Mouse (Mus musculus): Measurements from ENCODE around the gene E130114P18Rik. TPM values are rescaled to one million over a fixed set of nuclear protein-coding genes. Genes with fewer than 3 reads are reported as not detected.

E130114P18Rik gene
- total RNA-seq, 2 experiments from 2014 or later, result 1.4 TPM

DNA sequence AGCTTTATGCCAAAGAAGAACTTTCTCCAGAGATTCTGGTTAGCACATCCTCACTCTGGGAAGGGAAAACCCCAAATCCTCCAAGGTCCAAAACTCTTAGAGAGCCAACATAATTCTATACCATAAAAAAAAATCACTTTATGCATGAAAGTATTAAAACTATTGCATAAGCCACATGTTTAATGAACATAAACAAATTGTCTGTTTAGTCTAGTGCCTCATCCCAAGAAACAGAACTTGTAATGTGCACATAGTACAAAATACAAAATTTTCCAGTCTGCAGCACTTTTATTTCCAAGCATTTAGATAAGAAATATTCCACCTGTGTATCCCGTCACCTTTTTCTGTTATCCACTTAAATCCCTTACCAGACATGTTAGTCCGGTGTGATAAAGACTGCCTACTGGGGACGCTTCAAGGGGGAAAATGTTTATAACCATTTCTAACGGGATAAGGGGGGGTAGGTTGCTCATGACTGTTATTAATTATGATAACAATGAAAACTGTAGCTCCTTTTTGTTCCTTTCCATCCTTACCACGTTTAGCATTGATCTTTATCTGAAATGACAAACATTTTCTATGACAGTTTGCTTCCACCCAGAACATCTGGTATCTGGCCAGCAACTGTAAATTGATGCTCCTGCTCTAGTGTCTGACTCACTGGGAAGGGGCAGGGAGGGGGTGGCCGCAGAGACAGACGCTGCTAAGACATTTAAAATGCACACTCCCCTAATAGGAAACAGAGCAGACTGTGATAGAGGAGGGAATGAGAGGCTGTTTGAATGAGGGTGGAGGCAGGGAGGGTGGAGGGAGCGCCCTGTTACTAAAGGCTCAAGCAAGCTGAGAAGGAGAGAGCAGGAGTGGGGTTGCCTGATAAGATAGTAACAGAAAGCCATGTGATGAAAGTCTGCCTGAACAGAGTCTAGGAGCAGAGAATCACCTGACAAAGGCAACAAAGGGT, 176.7 kb downstream of the E130114P18Rik start:
- DNase-seq, result no peak

- DNase-seq, result no peak
Measured at GRCm38 (mm10) chr4:97597443-97597842, 180.4 kb downstream of the E130114P18Rik start.

- no peak for DNase-seq
Measured at GRCm38 (mm10) chr4:97596348-97596747, 181.5 kb downstream of the E130114P18Rik start.

DNA sequence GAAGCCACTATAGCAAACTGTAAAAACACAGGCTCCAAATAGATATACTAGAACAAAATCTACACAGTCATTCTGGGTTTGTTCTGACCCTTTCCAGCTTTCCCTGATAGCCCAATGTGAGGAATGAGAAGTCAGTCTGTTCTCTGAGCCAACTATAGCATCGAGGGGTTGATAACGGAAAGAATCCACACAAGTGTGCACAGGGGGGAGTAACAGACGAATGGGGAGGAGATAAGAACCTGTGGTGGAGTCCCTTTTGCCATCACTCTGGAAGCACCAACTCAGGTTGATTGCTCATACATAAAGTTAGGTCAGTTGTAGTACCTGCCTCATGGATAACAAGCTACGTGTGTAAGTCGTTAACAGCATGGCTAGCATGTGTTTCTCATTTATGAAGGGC, 184.0 kb downstream of the E130114P18Rik start:
- no peak for DNase-seq

- no peak for DNase-seq
Measured at GRCm38 (mm10) chr4:97589790-97590189, 188.1 kb downstream of the E130114P18Rik start.

DNA sequence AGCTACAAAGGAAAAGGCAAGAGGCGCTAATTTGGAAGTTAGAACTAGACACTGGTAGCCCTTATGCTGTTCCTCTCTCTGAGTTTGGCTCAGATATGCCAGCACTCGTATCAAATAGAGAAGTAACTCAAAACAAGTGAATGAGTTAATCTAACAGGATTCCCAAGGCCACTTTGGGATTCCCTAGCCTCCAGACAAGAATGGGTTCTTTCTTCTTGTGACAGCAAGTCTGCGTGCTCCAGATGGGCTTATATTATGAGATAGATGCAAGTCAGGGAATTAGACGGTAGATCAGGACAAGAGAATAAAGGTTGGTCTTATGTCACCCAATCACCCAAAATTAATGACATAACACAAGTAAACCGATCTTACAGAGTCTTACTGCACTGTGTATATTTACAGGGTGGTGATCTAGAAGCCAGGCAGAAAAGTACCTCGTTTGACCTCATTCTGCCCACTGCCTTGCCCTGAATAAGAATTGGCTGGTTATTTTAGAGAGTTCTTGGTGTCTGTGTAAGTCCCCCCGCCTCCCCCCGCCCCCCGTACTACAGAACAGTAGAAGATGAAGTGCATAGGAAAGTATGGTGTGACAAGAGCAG, 190.4 kb downstream of the E130114P18Rik start:
- DNase-seq, result no peak

GRCm38 (mm10) chr4:97585170-97585569, 192.7 kb downstream of the E130114P18Rik start:
- no peak for DNase-seq

DNA sequence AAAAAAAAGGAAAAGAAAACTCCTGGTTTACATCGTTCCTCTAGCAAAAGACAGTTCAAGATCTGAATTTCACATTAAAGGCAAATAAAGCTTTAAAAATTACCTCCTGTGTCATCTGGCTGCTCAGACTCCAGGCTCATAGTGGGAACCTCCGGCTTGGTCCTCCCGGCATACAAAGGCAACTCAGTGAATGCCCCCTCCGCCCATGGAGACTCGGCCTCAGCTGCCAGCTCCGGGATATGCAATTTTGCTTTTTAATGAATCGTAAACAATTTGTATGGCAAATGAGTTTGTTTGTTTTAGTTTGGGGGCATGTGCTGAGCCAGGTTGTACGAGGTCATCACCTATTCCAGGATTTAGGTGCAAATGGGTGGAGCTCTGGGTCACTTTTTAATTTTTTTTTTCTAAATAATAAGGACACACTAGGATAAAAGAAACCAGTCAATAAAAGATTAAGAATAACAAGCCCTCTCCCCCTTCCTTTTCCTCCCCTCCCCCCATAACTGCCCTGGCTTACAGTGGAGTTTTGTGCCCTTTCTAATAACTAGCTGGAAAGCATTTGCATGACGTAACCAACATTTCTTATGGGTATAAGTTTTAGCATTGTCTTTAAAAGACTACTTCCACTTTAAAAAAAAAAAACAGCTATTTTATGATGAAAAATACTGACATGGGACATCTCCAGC, 193.3 kb downstream of the E130114P18Rik start:
- no peak for DNase-seq

DNA sequence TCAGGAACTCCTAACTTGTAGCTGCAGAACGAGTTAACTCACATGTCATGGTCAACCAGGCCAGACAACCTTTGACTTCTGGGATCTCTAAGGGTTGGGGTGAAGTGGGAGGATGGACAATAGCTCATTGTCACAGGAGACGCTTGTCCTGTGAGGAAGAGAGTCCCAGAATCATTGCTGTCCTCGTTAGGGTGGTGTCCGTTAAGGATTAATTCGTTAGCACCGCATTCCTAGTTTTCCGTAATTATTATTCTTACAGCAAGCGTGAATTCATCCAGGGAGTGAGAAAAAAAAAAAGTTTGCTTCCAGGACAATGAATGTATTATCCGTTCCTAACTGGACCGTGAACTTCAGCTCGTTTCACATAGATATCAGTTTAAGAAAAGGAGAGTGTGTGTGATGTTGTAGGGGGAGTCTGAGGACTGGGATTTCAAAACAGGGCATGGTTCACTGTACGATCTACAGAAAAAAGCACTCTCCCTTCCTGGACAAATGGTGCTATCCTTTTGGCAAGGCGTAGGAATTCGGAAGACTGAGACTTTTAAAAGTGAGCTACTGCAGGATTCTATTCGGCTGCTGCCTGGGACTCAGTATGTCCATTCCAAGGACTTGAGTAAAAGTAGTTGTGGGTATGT, 195.0 kb downstream of the E130114P18Rik start:
- no peak for DNase-seq

- no peak for DNase-seq
Measured at GRCm38 (mm10) chr4:97582064-97582415, 195.8 kb downstream of the E130114P18Rik start.

GRCm38 (mm10) chr4:97581314-97582063, 196.4 kb downstream of the E130114P18Rik start:
- DNase-seq, result no peak

DNA sequence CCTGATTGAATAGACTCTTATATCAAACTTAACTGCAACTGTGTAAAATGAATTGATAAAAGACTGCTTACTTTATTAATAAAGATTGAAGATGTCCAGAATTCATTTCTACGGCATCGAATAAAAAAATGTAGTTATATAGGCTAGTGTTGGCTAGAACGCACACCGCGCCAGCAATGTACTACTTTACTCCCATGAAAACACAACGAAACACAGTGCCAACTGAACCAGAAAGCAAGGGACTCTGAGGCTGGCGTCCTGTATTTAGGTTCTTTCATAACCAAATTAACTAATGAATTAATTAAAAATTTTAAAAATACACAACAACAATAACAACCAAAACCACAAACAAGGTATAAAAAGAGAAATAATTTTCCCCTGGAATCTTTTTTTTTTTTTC, 197.0 kb downstream of the E130114P18Rik start:
- no peak for DNase-seq

DNA sequence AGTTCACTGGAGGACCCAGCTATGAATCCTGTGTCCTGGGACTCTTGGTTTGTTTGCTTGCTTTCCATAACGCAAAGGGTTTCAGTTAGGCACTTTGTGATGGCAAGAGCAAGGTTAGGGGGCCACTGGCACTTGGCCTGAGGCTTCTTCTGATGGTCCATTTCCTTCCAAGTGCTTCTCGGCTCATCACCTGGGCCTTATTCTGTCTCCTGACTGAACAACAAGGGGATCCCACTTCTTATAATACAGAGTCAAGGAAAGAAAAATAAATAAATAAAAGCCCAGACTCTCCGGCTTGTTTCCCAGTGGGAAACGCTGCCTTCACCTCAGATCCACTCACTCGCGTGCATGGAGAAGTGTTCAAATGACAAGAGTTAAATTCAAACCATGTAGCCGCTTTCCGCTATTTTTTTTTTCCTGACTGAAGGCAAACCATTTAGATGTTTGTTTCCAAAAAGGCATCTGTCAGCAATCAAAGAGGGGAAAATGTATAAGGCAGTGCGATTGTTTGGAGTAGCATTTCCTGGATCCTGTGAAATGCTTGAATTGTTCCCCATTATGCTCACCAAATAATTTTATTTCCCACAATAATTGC, 199.2 kb downstream of the E130114P18Rik start:
- no peak for DNase-seq

- no peak for DNase-seq
Measured at GRCm38 (mm10) chr4:97577431-97577830, 200.4 kb downstream of the E130114P18Rik start.

GRCm38 (mm10) chr4:97575447-97575846, 202.4 kb downstream of the E130114P18Rik start:
- DNase-seq, result peak; percentile 29

DNA sequence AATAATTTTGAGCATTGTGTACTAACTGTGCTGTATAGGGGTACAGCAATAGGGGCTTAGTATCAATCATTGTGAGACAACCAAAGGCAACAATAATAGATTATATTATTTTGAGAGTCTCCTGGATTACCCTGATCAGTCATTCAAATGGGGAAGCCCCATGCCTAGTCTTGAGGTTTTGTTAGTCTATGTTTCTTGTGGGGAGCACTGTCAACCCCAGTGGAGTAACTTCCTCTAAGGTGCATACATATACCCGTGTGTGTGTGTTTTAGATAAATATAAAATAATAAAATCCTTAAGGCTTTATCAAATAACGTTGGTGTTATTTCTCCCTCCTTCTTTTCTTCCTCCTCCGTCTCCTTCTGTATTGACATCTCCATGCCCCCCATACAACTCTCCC, 208.6 kb downstream of the E130114P18Rik start:
- no peak for DNase-seq

GRCm38 (mm10) chr4:97564656-97565055, 213.2 kb downstream of the E130114P18Rik start:
- DNase-seq, result no peak

DNA sequence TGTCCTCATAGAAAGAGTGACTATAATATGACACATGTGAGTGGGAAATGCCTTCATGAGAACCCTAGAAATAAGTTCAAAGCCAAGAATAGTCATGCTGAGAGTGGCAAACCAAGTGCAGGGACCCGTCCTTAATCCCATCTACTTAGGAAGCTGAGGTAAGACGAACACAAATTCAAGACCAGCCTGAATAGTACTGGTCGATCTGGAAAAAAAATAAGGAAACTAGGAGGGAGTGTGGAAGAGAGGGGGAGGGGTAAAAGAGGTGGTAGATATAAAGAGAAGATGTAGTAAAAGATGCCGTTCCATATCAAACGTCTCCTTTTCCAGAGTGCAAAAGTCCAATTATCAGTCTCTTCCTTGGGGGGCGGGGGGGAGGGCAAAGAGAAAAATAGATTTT, 213.7 kb downstream of the E130114P18Rik start:
- DNase-seq, result no peak

DNA sequence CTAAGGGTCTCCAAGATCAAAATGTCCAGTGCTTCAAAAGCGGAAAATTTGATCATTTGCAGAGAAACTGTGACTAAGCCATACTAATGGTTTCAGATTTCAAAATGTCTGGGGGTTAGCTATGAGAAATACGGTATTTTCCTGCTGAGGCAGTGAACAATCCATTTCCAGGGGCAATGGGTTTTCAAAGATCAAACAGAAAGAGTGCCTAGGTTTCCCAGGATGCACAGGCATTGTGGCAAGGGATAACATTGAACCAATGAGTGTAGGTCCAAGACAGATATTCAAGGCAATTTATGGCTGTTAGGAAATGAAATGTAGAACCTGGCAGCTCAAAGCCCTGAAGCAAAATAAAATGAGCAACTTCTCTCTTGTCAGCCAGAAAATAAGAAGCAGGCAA, 220.3 kb downstream of the E130114P18Rik start:
- DNase-seq, result no peak

DNA sequence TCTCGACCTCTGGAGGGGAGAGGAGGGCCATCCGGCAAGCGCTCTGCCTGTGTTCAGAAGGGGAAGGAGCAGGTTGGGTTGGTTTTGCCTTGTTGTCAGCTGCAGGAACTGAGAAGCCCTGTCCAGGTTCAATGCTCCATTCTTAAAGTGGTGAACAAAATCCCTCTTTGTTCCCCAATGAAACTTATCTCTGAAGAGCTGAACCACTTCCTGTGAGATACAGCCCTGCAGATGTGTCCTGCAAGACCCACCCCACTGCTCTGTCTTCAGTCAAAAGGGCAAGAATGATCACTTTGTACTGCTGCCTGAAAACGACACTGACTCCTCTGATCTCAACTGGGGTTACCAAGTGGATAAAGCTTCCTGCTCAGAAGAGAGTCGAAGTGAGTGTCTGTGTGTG, 233.9 kb downstream of the E130114P18Rik start:
- no peak for DNase-seq

DNA sequence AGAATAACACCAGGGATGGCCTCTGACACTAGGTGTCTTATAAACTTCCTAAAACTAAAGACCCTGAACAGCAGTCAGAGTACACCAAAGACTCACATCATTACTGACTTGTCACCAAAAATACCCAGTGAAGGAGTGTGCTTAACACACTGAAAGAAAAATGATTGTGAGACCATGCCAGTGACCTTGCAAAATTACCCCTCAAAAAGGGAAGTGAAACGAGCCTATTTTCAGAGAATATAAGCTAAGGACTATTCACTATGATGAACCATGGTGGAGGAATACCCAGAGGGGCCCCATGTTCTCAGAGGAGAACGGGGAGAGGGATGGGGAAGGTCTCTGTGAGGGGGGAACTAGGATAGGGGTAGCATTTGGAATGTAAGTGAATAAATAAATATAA, 245.8 kb downstream of the E130114P18Rik start:
- DNase-seq, result no peak
